In genomic region chr12:107648008-107648407, GRCm38 (mm10) we compare ENCODE assay signal across 25 mouse cellular contexts.
"Had no signal": no experiment of that assay in that cellular context is flagged by ENCODE, and none has a peak within 500 bp of the region (broad histone marks: within the 10 kb centered on the region; RNA-seq: fewer than 3 reads in every experiment).

No protein-coding gene starts in this region.

- H3K4me1 ChIP-seq: liver, embryonic 12.5 days had no signal

- H3K27me3 ChIP-seq: heart, embryonic 12.5 days; hindbrain, embryonic 12.5 days; kidney, embryonic 15.5 days; liver, embryonic 12.5 days had no signal

- H3K4me3 ChIP-seq: heart, embryonic 10.5 days; heart, embryonic 12.5 days; hindbrain, embryonic 10.5 days; hindbrain, embryonic 12.5 days; kidney, embryonic 15.5 days; liver, embryonic 12.5 days had no signal

- H3K27ac ChIP-seq: heart, embryonic 10.5 days; hindbrain, embryonic 10.5 days; hindbrain, embryonic 12.5 days; hindbrain, embryonic 14.5 days; kidney, embryonic 15.5 days; kidney, postnatal 0 days; liver, embryonic 12.5 days; liver, embryonic 14.5 days had no signal

- H3K9me3 ChIP-seq: heart, embryonic 10.5 days; hindbrain, embryonic 10.5 days; hindbrain, embryonic 12.5 days; kidney, embryonic 15.5 days; liver, embryonic 12.5 days had no signal

- DNase-seq: gastrocnemius, postnatal 10 days; gastrocnemius, postnatal 25 days; heart, adult 18-20 months; heart, postnatal 10 days; heart, postnatal 4 days; kidney, adult 11 months; kidney, adult 2 months; kidney, adult 9 months; kidney, postnatal 14 days; kidney, postnatal 36 days; layer of hippocampus, adult 9-11 months; layer of hippocampus, postnatal 36 days; left cerebral cortex, postnatal 4 days; liver had no signal

- H3K9ac ChIP-seq: heart, embryonic 12.5 days; hindbrain, embryonic 12.5 days; hindbrain, embryonic 14.5 days; kidney, embryonic 15.5 days; liver, embryonic 12.5 days; liver, embryonic 14.5 days had no signal

- H3K4me2 ChIP-seq: heart, embryonic 12.5 days; hindbrain, embryonic 12.5 days; hindbrain, embryonic 14.5 days; kidney, embryonic 15.5 days; liver, embryonic 12.5 days had no signal

- H3K36me3 ChIP-seq: heart, embryonic 10.5 days; heart, embryonic 12.5 days; hindbrain, embryonic 10.5 days; hindbrain, embryonic 12.5 days; kidney, embryonic 15.5 days; liver, embryonic 12.5 days had no signal

- ATAC-seq: hindbrain, embryonic 16.5 days; intestine, embryonic 16.5 days; liver, embryonic 12.5 days had no signal
